Mouse (Mus musculus) stomach, postnatal 0 days (tissue): ENCODE measurements around the gene Heatr9.

Source experiments
- CTCF ChIP-seq: IDR thresholded peaks from 2 replicates; pipeline ENCODE4 v1.5.1; 2016; ENCODE audit warnings: antibody characterized with exemption, low read depth, mild to moderate bottlenecking, moderate library complexity
- EP300 ChIP-seq: optimal IDR thresholded peaks from 2 replicates; pipeline ENCODE3; 2016; ENCODE audit warnings: antibody characterized with exemption

GRCm38 (mm10) chr11:83504308-83504707 lies 17.7 kb downstream of the Heatr9 start:
- TF ChIP-seq CTCF (no peak), EP300 (no peak)
